Mouse (Mus musculus) c-Kit-positive CD71-positive TER-119-negative erythroid progenitor cells, embryonic 14.5 days (primary cell): ENCODE data around the gene Olfr221.
A peak's percentile ranks its signal among the peaks of the same experiment; 100 is the strongest.

ENCODE experiments used
- DNase-seq: peaks from one replicate; pipeline ENCODE4 v3.0.0-alpha.2; 2013; ENCODE audit warnings: low read depth

Olfr221 gene

DNA sequence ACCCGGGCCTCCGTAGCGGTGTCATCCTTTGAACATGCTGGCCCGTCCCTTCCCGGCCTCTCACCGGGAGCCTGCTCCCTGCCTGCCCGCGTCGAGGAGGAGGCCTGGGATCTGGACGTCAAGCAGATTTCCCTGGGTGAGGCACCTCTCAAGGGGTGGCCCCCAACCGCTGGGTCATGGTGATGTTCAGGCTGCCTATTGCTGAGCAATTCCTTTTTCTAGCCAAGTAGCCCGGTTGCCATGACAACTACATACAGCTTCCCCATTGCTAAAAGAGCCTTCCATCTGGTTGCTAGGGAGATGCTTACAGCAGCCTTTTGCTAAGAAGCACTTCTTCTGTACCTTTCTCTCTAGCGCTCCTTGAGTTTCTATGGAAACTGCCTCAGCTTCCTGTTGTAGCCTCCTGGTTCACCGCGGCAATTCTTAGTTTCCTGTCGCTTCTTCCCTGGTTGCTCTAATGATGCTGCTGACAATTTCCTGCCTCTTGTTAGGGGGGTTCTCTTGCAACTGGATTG is 38.2 kb downstream of the Olfr221 start:
- no peak for DNase-seq

DNA sequence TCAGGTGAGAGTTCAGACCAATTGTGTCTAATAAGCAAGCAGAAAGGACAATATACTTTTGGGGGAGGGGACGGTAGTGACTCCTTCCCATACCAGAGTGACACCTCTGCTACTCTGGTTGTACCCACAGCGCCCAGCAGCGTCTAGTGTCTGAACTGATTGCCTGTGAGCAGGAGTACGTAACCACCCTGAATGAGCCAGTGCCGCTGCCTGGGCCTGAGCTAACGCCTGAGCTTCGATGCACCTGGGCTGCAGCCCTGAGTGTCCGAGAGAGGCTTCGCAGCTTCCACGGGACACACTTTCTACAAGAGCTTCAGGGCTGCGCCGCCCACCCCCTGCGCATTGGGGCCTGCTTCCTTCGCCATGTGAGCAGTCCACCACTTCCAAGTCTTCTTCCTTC is 44.8 kb downstream of the Olfr221 start:
- DNase-seq = no peak

DNA sequence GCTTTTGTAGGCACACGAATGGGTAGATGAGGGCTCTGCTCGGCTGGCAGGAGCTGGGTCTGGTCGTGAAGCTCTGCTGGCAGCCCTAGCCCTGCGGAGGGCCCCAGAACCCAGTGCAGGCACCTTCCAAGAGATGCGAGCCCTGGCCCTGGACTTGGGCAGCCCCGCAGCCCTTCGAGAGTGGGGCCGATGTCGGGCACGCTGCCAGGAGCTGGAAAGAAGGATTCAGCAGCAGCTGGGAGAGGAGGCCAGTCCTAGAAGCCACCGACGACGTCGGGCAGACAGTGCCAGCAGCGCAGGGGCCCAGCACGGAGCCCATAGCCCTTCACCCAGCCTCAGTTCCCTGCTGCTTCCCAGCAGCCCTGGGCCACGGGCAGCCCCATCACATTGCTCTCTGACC is 45.4 kb downstream of the Olfr221 start:
- DNase-seq = no peak

DNA sequence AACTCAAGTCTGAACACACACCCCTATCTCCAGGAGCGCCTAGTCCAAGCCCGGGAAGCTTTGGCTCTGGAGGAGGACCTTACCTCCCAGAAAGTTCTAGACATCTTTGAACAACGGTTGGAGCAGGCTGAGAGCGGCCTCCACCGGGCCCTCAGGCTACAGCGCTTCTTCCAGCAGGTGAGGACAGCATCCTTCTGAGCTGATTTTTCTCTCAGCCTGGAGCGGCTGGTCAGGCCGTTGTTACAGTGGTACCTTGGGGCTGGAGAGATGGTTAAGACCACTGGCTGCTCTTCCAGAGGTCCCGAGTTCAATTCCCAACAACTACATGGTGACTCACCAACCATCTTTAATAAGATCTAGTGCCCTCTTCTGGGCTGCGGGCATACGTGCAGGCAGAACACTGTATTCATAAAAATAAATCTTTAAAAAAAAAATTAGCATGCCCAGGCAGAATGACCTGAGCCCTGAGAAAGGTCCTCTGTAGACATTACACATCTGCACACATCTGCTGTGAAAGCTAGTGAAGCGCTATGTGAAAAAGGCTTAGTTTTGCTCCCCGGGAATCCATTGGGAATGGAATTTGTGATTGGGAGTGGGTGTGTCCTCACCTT is 45.9 kb downstream of the Olfr221 start:
- DNase-seq = no peak

DNA sequence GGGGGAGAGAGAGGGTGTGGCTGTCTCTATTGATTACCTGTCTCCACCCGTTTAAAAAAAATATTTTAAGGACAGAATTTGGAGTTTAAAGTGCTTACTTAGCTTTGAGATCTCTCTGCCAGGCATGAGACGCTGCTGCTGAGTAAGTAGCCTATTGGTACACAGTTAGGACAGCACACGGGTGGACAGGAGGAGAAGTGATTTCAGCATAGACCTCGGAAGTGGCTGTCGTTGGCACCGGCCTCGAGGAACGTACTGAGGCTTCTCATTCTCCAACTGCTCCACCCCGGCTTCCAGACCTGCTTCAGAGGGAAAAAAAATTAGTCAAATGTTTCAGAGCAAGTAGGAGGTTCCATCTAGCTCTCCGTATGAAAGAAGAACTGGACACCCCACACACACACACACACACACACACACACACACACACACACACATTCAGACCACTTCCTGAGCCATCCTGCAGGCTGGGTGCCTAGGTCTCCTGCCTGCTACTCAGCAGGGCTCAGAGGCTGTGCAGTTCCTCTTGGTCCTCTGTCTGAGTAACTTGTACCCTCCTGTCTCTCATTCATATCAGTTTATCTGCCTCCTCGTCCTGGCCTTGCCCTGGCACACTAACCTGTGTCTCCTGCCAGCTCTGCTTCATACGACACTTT is 46.9 kb downstream of the Olfr221 start:
- DNase-seq = no peak

DNA sequence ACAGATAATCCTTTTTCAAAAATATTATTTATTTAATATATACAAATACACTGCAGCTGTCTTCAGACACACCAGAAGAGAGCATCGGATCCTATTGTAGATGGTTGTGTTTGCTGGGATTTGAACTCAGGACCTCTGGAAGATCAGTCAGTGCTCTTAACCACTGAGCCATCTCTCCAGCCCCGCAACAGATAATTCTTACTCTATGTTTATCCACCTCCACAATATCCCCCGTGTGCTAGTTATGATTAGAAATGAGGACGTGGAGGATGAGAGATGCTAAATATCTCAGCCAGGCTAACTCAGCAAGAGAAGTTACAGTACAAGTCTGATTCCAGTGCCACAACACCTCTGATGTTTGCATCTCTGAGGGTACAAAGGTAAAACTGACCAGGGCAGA is 47.8 kb downstream of the Olfr221 start:
- no peak for DNase-seq

DNA sequence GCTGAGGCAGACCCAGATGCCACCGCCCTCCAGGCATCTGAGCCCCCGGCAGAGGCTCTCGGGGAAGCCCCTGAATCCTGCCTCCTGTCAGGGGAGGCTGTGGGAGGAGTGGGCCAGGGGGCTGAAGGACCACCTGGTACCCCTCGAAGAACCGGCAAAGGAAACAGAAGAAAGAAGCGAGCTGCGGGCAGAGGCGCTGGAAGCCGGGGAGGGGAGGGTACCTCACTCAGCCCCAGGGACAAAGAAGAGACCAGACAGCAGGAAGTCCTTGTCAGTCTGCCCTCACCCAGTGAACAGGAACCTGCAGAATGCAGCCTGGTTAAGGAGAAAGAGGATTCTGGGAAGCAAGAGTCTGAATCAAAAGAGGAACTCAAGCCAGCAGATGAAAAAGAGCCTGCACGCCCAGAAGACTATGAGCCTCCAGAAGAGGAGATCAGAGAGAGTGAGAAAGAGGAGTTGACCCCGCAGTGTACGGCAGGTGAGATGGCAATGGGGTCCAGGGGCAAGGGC is 52.7 kb downstream of the Olfr221 start:
- DNase-seq = no peak

DNA sequence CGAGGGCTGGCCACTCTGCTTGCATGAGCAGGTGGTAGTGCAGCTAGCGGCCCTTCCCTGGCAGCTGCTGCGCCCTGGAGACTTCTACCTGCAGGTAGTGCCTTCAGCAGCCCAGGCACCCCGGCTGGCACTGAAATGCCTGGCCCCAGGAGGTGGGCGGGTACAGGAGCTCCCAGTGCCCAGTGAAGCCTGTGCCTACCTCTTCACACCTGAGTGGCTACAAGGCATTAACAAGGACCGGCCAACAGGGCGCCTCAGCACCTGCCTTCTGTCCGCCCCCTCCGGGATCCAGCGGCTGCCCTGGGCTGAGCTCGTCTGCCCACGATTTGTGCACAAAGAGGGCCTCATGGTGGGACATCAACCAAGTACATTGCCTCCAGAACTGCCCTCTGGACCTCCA is 53.5 kb downstream of the Olfr221 start:
- no peak for DNase-seq

DNA sequence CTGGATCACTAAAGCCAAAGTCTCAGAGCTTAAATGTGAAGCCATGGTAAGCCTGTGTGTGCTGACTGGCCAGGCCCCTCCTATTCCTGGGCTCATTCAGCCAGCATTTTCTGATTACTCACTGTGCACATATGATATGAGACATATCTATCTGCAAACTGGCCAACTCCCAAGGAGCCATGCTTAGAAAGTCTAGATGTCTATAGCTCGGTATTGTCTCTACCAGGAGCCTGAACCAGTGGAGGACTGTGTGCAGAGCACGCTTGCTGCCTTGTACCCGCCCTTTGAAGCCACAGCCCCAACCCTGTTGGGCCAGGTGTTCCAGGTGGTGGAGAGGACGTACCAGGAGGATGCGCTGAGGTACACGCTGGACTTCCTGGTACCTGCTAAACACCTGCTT is 55.1 kb downstream of the Olfr221 start:
- peak; percentile 60 for DNase-seq

DNA sequence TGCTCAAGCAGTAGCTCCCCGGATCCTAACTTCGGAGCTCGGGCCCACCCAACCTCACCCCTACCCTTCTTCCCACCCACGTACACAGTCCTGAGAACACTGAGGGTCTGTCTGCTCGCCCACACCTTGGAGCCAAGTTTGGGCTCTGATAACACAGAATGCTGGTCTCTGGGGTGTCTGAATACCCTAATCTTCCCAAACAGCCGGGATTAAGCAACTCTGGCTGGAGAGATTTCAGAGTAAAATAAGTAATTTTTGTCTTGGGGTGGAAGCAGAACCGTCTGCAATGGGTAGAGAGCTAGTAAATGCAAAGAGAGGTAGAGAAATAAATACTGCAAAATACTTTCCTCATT is 56.1 kb downstream of the Olfr221 start:
- peak; percentile 82 for DNase-seq

DNA sequence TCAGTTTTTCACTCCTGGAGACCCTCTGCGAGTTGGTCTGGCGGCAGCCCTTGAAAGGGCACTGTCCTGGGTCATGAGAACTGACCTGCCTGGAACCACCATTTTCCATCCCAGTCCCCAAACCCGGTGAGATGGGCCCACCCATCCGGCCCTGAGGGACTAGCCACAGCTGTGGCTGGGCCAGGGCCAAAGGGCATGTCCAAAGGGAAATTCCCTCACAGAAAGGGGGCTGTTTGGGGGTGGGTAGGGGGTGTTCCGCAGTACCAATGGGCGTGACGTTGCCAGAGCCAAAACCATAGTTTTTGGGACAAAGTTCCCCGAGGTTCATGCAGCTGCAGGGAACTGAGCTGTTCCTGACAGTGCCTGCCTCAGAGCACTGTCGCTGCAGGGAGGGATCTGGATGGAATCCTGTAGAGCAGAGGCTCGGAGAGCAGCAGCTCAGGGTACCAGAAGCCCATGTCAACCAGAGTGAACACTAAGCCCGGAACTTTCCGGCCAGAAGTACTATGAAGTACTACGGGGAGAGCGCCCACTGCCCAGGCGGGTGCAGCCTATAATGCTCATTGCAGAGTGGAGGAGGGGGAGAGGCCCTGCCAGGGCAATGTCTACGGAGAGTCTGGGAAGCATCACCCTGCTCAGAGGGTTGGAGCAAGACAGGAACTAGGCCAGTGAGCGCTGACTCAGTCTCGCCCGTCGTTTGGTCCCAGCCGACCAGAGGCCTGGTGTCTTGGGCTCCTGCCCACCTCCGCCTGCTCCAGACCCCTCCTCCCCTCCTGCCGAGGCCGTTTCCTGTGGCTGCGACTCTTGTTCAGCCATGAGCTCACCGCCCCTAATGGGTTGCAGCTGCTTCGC is 56.7 kb downstream of the Olfr221 start:
- DNase-seq = no peak

DNA sequence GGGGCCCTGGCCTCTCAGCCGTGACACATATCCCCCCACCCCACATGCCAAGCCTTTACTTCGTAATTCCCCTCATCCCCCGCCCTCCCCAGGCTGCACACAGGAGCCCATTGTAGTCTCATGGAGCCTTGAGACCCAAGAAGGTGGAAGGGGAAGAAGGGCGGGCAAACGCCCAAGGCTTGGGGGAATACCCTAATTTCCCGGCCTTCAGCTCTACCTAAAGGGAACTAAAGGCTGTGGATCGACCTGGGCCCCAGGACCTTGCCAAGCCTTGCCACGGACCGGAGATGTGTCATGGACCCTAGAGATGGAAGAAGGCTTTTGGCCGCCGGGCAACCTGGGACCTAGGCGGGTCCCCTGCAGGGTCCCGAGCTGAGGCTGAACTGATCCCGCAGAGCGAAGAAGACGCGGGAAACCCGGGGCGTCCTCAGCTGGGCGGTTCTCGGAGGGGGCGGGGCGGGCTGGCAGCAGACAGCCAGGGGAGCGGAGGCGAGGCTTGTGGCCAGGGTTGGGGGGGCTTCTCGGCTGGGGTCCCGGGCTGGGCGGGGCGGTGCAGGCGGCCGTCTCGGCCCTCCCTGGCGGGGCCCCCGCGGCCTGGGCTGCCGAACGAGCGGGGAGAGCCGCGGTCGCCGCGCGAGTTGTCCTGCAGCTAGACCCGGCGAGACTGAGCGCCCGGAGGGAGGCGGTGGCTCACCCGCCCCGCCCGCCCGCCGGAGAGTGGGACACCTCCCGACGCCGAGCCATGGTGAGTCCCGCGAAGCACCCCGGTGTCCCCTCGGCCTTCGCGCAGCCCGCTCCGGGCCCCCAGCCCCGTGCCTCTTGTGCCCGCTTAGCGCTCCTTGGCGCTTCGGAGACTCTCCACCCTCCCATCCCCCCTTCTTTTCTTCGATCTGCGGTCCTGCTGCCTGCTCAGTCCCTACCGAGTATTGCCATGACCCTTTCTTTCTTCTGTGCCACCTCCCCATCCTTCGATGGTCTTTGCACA is 57.7 kb downstream of the Olfr221 start, which contains the start of gene Arhgef40:
Gene Arhgef40 (plus strand): TSS at position 473 of the 985 bp plus-strand sequence.
- no peak for DNase-seq
